Mouse (Mus musculus): ENCODE results near the gene Tpm3. TPM values are rescaled to one million over a fixed set of nuclear protein-coding genes. Genes with fewer than 3 reads are reported as not detected.

The Tpm3 gene
- polyA plus RNA-seq, 1 experiment from 2014 or later, result 459 TPM

DNA sequence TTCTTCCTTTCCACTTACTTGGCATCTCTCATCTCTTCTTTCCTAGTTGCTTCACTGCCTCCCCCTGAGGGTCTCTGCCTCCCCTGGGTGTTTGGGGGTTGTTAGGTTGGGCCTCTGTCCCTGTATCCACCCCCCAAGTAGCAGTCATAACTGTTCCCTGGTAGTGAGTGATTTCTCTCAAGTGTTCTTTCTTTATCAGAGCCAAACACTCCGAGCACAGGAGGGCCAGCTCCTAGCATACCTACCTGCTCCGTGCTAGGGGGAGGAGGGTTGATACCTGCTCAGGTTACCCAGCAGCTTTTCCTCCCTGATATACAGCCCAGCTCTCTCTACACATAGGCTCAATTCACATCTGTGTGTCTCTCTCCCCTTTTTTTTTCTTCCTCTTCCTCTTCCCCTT, 16.2 kb downstream of the Tpm3 start:
- peaks cover 75% of the 10 kb centered on the region for H3K36me3 ChIP-seq
- H3K4me1 ChIP-seq, result peaks cover 9% of the 10 kb centered on the region
- H3K9ac ChIP-seq (replicated peaks), result no peak overlapping the region
- WGBS, result 93% methylated on average over 2 of the region's 2 CpGs
- H3K4me3 ChIP-seq, result no peak overlapping the region
- H3K4me2 ChIP-seq (replicated peaks), result no peak overlapping the region
- H3K27me3 ChIP-seq, result no peaks in the 10 kb centered on the region
- no peak overlapping the region for H3K27ac ChIP-seq (replicated peaks)
- H3K9me3 ChIP-seq, result no peaks in the 10 kb centered on the region
- ATAC-seq (ENCODE audit: low FRiP score, low read depth), result no peak

DNA sequence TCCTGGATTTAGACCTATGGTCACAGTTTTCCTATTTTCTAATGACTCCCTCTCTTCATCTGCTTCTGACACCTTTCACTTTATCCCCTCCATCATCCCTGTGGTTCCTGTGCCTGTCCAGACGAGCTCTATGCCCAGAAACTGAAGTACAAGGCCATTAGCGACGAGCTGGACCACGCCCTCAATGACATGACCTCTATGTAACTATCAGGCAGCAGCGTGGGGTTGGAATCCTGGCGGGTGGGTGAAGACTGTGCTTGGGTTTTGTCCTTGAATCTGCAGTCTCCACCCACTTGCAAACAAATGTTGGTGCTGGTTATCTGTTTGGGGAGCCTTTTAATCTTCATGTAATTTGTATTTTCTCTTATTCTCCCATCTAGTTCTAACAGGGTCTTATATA, 18.4 kb downstream of the Tpm3 start:
- ATAC-seq (ENCODE audit: low FRiP score, low read depth), result no peak
- Histone ChIP-seq H3K9me3 (no peaks in the 10 kb centered on the region), H3K4me2 (replicated peaks) (no peak overlapping the region), H3K27ac (replicated peaks) (no peak overlapping the region), H3K27me3 (no peaks in the 10 kb centered on the region), H3K9ac (replicated peaks) (no peak overlapping the region), H3K4me3 (no peak overlapping the region), H3K4me1 (no peaks in the 10 kb centered on the region), H3K36me3 (peaks cover 96% of the 10 kb centered on the region)
- WGBS, result 86% methylated on average over 6 of the region's 6 CpGs

DNA sequence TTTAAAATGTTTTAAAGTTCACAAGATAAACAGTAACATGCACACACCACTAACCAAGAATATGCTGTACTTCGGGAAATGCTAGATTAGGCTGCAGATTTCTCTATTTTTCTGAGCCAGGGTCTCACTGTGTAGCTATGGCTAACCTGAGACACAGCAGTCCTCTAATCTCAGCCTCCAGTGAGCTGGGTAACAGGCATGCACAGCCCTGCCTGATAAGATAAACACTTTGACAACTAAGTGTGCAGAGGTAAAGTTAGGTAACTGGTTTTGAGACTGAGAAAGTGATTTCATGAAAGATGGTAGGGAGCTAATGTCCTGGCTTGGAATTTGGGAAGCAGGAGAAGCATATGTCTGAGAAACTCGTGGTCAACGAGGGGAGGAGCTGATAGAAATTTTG, 22.0 kb downstream of the Tpm3 start:
- H3K36me3 ChIP-seq, result peaks cover 85% of the 10 kb centered on the region
- no peak for ATAC-seq (ENCODE audit: low FRiP score, low read depth)
- WGBS, result 94% methylated on average over 3 of the region's 3 CpGs

DNA sequence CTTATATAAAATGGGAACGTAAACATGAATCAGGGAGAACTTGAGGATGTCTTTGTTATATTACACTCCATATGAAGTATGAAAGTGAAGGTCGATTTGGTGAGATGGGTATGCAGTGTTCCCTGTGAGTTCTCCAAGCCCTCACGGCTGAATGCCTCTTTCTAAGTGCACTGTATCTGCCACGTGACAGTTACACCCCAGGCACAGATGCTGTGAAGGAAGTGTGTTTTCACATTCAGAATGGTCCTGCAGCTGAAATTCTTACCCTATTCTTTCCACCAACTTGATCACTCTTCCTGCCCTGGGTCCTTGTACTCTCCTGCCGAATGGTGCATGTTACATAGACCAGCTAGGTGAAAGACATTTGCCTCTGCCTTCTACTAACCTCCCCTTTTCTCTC, 25.5 kb downstream of the Tpm3 start:
- no peaks in the 10 kb centered on the region for H3K4me1 ChIP-seq
- H3K27me3 ChIP-seq, result no peaks in the 10 kb centered on the region
- H3K36me3 ChIP-seq, result peaks cover 59% of the 10 kb centered on the region
- 92% methylated on average over 5 of the region's 5 CpGs for WGBS
- no peak overlapping the region for H3K9ac ChIP-seq (replicated peaks)
- H3K4me3 ChIP-seq, result no peak overlapping the region
- H3K27ac ChIP-seq (replicated peaks), result no peak overlapping the region
- no peak for ATAC-seq (ENCODE audit: low FRiP score, low read depth)
- no peaks in the 10 kb centered on the region for H3K9me3 ChIP-seq
- H3K4me2 ChIP-seq (replicated peaks), result no peak overlapping the region

More for the DNA sequence above, 22.0 kb downstream of the Tpm3 start:
- no peaks in the 10 kb centered on the region for H3K4me1 ChIP-seq
- no peak overlapping the region for H3K9ac ChIP-seq (replicated peaks)
- H3K4me3 ChIP-seq, result no peak overlapping the region
- H3K9me3 ChIP-seq, result no peaks in the 10 kb centered on the region
- no peak overlapping the region for H3K27ac ChIP-seq (replicated peaks)
- no peaks in the 10 kb centered on the region for H3K27me3 ChIP-seq
- H3K4me2 ChIP-seq (replicated peaks), result no peak overlapping the region

DNA sequence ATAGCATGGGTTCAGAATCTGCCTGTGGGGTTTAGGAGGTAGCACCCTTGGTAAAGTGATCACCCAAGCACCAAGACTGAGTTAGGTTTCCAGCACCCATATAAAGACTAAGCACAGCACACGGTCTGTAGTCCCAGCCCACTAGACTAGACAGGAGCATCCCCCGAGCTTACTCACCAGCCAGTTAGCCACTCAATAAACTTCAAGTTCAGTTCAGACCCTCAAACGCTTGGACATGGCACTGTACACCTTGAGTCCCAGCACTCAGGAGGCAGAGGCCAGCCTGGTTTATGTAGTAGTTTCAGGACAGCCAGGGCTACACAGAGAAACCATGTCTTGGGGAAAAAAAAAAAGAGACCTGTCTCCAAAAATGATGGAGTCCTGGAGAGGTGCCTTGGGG, 28.6 kb downstream of the Tpm3 start:
- H3K9me3 ChIP-seq, result no peaks in the 10 kb centered on the region

DNA sequence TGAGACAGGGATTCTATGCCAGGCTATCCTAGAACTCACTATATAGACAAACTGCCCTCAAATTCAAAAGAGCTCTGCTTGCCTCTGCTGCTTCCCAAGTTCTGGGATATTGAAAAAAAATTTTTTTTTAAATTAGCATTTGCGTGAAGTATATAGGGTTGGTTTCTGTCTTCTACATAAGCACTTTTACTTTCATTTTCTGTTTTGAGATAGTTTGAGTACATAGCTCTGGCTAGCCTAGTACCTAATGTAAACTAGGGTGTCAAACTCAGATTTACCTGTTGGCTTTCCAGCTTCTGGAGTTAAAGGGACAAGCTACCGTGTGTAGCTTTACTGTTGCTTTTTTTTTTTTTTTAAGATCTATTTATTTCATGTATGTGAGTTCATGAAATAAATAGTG, 29.2 kb downstream of the Tpm3 start:
- no peak overlapping the region for H3K27ac ChIP-seq (replicated peaks)
- no peaks in the 10 kb centered on the region for H3K4me1 ChIP-seq
- no peak overlapping the region for H3K4me2 ChIP-seq (replicated peaks)
- 100% methylated on average over 2 of the region's 2 CpGs for WGBS
- no peak overlapping the region for H3K4me3 ChIP-seq
- H3K9ac ChIP-seq (replicated peaks), result no peak overlapping the region
- no peaks in the 10 kb centered on the region for H3K9me3 ChIP-seq
- H3K27me3 ChIP-seq, result no peaks in the 10 kb centered on the region
- peaks cover 26% of the 10 kb centered on the region for H3K36me3 ChIP-seq
- no peak for ATAC-seq (ENCODE audit: low FRiP score, low read depth)

More for the DNA sequence above, 28.6 kb downstream of the Tpm3 start:
- Histone ChIP-seq H3K9ac (replicated peaks) (no peak overlapping the region), H3K4me2 (replicated peaks) (no peak overlapping the region), H3K4me1 (no peaks in the 10 kb centered on the region), H3K27ac (replicated peaks) (no peak overlapping the region), H3K36me3 (peaks cover 31% of the 10 kb centered on the region), H3K4me3 (no peak overlapping the region), H3K27me3 (no peaks in the 10 kb centered on the region)
- no peak for ATAC-seq (ENCODE audit: low FRiP score, low read depth)
- WGBS, result 95% methylated on average over 3 of the region's 3 CpGs

DNA sequence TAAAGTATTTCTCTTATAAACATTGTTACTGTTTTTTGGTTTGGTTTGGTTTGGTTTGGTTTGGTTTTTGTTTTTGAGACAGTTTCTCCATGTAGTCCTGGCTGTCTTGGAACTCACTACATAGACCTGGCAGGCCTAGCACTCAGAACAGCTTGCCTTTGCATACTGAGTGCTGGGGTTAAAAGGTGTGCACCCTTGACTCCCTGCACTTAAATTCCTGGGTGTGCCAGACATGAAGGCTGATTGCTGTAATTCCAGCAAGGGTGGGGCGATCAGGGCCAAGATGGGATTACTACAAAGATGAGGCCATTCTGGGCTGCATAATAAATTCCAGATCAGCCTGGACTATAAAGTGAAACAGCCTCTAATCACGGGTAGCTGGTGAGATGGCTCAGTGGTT, 29.8 kb downstream of the Tpm3 start:
- Histone ChIP-seq H3K4me2 (replicated peaks) (no peak overlapping the region), H3K36me3 (peaks cover 26% of the 10 kb centered on the region), H3K4me3 (no peak overlapping the region), H3K27ac (replicated peaks) (no peak overlapping the region), H3K27me3 (no peaks in the 10 kb centered on the region), H3K9me3 (no peaks in the 10 kb centered on the region), H3K4me1 (no peaks in the 10 kb centered on the region), H3K9ac (replicated peaks) (no peak overlapping the region)
- 92% methylated on average over 2 of the region's 2 CpGs for WGBS
- no peak for ATAC-seq (ENCODE audit: low FRiP score, low read depth)

DNA sequence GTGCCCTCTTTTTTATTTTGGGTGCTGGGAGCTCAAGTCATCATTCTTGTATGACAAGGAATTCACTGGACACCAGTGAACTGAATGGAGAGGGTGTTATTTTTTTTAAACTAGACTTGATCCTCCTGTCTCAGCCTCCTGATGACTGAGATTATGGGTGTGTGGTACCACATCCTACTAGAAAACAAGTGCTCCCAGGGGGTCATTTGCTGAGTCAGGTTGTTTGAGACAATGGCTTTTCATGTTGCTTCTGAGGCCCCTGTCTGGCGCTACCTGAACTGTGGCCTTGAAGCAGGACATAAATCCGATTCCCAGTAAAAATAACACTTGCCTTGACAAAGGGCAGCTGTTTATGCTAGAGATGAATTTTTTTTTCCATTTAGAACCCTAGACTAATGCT, 30.7 kb downstream of the Tpm3 start:
- no peak for ATAC-seq (ENCODE audit: low FRiP score, low read depth)
- no peak overlapping the region for H3K4me2 ChIP-seq (replicated peaks)
- H3K9me3 ChIP-seq, result no peaks in the 10 kb centered on the region
- 97% methylated on average over 2 of the region's 2 CpGs for WGBS
- H3K27me3 ChIP-seq, result no peaks in the 10 kb centered on the region
- no peak overlapping the region for H3K9ac ChIP-seq (replicated peaks)
- no peaks in the 10 kb centered on the region for H3K4me1 ChIP-seq
- H3K4me3 ChIP-seq, result no peak overlapping the region
- no peak overlapping the region for H3K27ac ChIP-seq (replicated peaks)
- H3K36me3 ChIP-seq, result peaks cover 21% of the 10 kb centered on the region

DNA sequence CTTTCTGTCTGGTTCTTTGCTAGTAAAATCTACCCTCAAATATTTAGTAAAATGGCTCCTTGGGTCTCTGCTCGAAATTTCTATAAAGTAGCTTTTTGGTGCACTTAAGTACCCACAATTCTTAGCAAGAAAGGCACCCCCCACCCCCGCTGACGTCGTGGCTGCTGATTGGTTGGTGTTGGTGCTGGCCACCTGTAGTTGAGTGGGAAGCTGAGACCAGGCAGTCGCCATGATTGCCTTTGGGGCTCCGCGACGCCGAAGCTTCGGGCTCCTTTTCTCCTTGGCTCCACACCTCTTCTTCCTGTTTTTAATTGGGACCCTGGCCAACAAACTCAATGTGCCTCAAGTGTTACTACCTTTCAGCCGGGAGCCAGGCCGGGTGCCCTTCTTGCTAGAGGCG, 31.5 kb downstream of the Tpm3 start, which contains the start of gene Nup210l:
TSS of gene Nup210l (plus strand) at position 195 of the 400 bp plus-strand sequence.
- ATAC-seq (ENCODE audit: low FRiP score, low read depth), result no peak

DNA sequence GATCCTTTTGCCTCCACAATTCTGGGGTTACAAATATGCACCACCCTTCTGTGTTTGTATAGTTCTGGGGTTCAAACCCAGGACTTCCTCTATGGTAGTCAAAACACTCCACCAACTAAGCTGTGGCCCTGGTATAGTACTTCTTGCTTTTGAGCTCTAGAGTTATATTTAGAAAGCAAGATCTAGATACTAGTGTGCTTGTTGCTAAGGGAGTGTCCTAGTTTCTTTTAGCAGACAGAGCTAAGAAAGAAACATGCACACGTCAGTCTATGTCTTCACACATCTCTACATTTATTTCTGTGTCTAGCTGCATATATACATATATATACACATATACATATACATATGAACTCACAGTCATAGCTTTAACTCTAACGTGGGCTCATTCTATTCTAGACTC, 39.3 kb downstream of the Tpm3 start:
- no peak overlapping the region for H3K9ac ChIP-seq (replicated peaks)
- no peak for ATAC-seq (ENCODE audit: low FRiP score, low read depth)
- H3K27ac ChIP-seq (replicated peaks), result no peak overlapping the region
- no peaks in the 10 kb centered on the region for H3K9me3 ChIP-seq
- H3K4me1 ChIP-seq, result no peaks in the 10 kb centered on the region
- no peaks in the 10 kb centered on the region for H3K27me3 ChIP-seq
- no peak overlapping the region for H3K4me3 ChIP-seq
- H3K36me3 ChIP-seq, result no peaks in the 10 kb centered on the region
- H3K4me2 ChIP-seq (replicated peaks), result no peak overlapping the region
- WGBS, result 85% methylated on average over 2 of the region's 2 CpGs

More for the DNA sequence above, 31.5 kb downstream of the Tpm3 start, which contains the start of gene Nup210l:
- no peak within 1 kb of the TSS for H3K27ac ChIP-seq (replicated peaks)
- no peaks in the 10 kb centered on the region for H3K4me1 ChIP-seq
- no peaks in the 10 kb centered on the region for H3K9me3 ChIP-seq
- no peak within 1 kb of the TSS for H3K4me2 ChIP-seq (replicated peaks)
- peaks cover 13% of the 10 kb centered on the region for H3K36me3 ChIP-seq
- no peak within 1 kb of the TSS for H3K4me3 ChIP-seq
- no peaks in the 10 kb centered on the region for H3K27me3 ChIP-seq
- WGBS, result 86% methylated on average over 13 of the region's 13 CpGs
- H3K9ac ChIP-seq (replicated peaks), result no peak within 1 kb of the TSS

DNA sequence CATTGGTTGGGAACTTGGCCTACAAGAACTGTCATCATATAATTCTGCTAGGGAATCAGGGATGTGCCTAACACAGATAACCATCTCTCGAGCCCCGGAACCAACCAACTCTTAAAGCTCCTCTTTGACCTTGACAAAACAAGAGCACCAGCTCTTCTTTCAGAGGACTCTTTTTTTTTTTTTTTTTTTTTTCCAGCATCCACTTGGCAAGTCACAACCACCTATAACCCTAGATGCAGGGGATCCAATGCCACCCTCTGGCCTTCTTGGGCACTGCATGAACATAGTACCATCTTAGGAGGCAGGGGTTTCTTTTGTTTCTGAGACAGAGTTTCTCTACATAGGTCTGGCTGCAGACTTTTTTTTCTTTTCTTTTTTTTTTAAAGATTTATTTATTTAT, 41.9 kb downstream of the Tpm3 start:
- 93% methylated on average over 2 of the region's 2 CpGs for WGBS
- H3K9me3 ChIP-seq, result no peaks in the 10 kb centered on the region
- H3K9ac ChIP-seq (replicated peaks), result no peak overlapping the region
- H3K27me3 ChIP-seq, result no peaks in the 10 kb centered on the region
- no peak for ATAC-seq (ENCODE audit: low FRiP score, low read depth)
- no peak overlapping the region for H3K4me2 ChIP-seq (replicated peaks)
- no peaks in the 10 kb centered on the region for H3K4me1 ChIP-seq
- no peak overlapping the region for H3K27ac ChIP-seq (replicated peaks)
- no peaks in the 10 kb centered on the region for H3K36me3 ChIP-seq
- no peak overlapping the region for H3K4me3 ChIP-seq

DNA sequence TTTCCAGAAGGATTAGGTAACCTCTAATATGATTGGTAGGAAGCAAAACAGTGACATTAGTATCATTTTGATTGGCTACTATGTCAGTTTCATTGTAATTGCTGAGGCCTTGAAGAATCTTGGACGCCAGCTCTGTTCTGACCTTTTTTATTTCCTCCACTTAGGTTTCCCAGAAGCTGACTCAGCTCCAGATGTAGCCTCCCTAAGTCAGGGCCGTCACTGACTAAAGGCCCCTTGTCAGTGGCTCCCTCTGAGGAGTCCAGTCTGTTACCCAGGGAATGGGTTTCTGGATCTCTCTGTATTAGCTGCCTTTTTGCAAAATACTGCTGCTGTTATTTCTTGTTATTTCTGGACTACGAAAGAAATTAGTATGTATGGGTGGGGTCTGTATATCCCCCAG, 43.1 kb downstream of the Tpm3 start:
- Histone ChIP-seq H3K27me3 (no peaks in the 10 kb centered on the region), H3K9ac (replicated peaks) (no peak overlapping the region), H3K27ac (replicated peaks) (no peak overlapping the region), H3K4me3 (no peak overlapping the region), H3K9me3 (no peaks in the 10 kb centered on the region), H3K4me1 (no peaks in the 10 kb centered on the region), H3K36me3 (no peaks in the 10 kb centered on the region), H3K4me2 (replicated peaks) (no peak overlapping the region)
- WGBS, result 79% methylated on average over 3 of the region's 3 CpGs
- ATAC-seq (ENCODE audit: low FRiP score, low read depth), result no peak

DNA sequence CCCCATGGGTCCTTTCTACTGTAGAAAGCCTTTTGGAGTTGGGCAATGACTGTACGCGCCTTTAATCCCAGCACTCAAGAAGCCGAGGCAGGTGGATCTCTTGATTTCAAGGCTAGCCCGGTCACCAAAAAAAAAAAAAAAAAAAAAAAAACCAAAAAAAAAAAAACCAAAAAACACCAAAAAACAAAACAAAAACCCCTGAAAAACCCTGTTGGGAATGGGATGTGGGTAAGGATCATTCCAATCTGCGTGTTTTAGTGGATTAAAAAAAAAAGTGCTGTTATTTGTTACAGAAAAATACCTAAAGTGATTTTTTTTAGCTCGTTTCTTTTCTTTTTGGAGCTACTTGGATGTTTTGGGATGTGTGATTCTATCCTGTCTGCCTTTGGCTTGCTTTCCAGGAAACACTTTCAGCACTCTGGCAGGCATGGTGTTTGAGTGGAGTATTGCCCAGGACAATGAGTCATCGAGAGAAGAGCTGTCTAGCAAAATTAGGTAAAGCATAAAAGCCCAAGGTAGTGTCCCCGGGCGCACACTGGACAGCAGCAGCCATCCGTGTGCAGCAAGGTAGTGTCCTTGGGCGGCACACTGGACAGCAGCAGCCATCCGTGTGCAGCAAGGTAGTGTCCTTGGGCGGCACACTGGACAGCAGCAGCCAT, 45.8 kb downstream of the Tpm3 start:
- WGBS, result 95% methylated on average over 13 of the region's 13 CpGs
- Histone ChIP-seq H3K36me3 (no peaks in the 10 kb centered on the region), H3K27ac (replicated peaks) (no peak overlapping the region), H3K4me3 (no peak overlapping the region), H3K4me1 (no peaks in the 10 kb centered on the region), H3K9ac (replicated peaks) (no peak overlapping the region), H3K4me2 (replicated peaks) (no peak overlapping the region), H3K27me3 (no peaks in the 10 kb centered on the region), H3K9me3 (no peaks in the 10 kb centered on the region)
- ATAC-seq (ENCODE audit: low FRiP score, low read depth), result no peak
